In the genomic region with DNA sequence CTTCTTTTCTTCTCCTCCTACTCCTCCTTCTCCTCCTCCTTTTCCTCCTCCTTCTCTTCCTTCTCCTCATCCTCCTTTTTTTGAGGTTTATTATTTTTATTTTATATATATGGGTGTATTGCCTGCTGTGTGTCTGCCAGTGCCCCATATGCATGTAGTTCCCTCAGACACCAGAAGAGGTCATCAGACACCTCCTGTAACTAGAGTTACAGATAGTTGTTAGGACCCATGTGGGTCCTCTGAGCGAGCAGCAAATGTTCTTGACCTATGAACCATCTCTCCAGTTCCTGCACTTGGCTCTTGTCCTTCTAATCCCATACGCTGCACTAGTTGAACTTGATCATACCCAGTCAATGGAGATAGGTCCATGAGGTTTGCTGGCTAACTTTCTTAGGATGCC, we compare ENCODE assay signal across 9 mouse cellular contexts. TPM values are rescaled to one million over a fixed set of nuclear protein-coding genes. Genes with fewer than 3 reads are reported as not detected.
A peak's percentile ranks its signal among the peaks of the same experiment; 100 is the strongest.
DNase-seq lines count a peak whose midpoint lies in the region; ATAC-seq and TF ChIP-seq lines count a peak whose summit lies in the region.
"Had no signal": no experiment of that assay in that cellular context is flagged by ENCODE, and none has a peak within 500 bp of the region (broad histone marks: within the 10 kb centered on the region; RNA-seq: fewer than 3 reads in every experiment).

No protein-coding gene starts in this region.

- dilution Hi-C loops in CH12.LX (cut with MboI; ENCODE audit: extremely low pct_ligation_motif_present, extremely low pct_unique_long_range_greater_than_20kb, low sequenced_read_pairs) = no loop called here

- no peak overlapping the region for H3K4me3 ChIP-seq in intestine, postnatal 0 days (ENCODE audit: low read depth, low read length)
- H3K4me3 ChIP-seq in intestine, embryonic 16.5 days (ENCODE audit: low read length) = no peak overlapping the region
- H3K4me3 ChIP-seq in CH12.LX (replicated peaks in 1 of 3; ENCODE audit: low read depth in 2 of 3, low read length in 2 of 3, poor library complexity in 1 of 3) = no peak overlapping the region
- H3K4me3 ChIP-seq: megakaryocyte, embryonic 14.5 days had no signal

- no peak overlapping the region for H3K4me2 ChIP-seq in intestine, postnatal 0 days (replicated peaks; ENCODE audit: low read depth)
- no peak overlapping the region for H3K4me2 ChIP-seq in intestine, embryonic 16.5 days (ENCODE audit: low read depth, low read length)
- H3K4me2 ChIP-seq in CH12.LX (ENCODE audit: insufficient read depth, low read depth, poor library complexity, severe bottlenecking) = no peak overlapping the region

- DNase-seq in CH12.LX (ENCODE audit: extremely low read depth) (peak; percentile 76), R1 (ENCODE audit: low read depth, low spot score) (peak; percentile 73)
- DNase-seq in induced T-regulatory cell, adult 2 months (ENCODE audit: low read depth) = peak; percentile 44
- DNase-seq in yolk sac, embryonic 10.5 days (ENCODE audit: low spot score) = peak; percentile 23
- no peak for DNase-seq in spleen, adult 18-20 months
- DNase-seq in urinary bladder, postnatal 4 days (ENCODE audit: low spot score in 2 of 2) = no peak

- H3K36me3 ChIP-seq in intestine, postnatal 0 days (ENCODE audit: control insufficient read depth, insufficient read depth) = no peaks in the 10 kb centered on the region
- no peaks in the 10 kb centered on the region for H3K36me3 ChIP-seq in intestine, embryonic 16.5 days (ENCODE audit: control insufficient read depth, insufficient read depth, low read length)
- H3K36me3 ChIP-seq in CH12.LX (replicated peaks in 1 of 2; ENCODE audit: control insufficient read depth in 1 of 2, insufficient read depth in 1 of 2, low read length in 1 of 2) = no peaks in the 10 kb centered on the region

- in situ Hi-C loops in CH12.LX (cut with MboI; ENCODE audit: low pct_ligation_motif_present, low pct_unique_long_range_greater_than_20kb, low sequenced_read_pairs) = no loop called here

- ATAC-seq in intestine, postnatal 0 days = no peak
- ATAC-seq in intestine, embryonic 16.5 days = no peak

- H3K9me3 ChIP-seq in intestine, postnatal 0 days (ENCODE audit: control insufficient read depth) = no peaks in the 10 kb centered on the region
- H3K9me3 ChIP-seq in intestine, embryonic 16.5 days (ENCODE audit: control insufficient read depth, low read length) = no peaks in the 10 kb centered on the region
- H3K9me3 ChIP-seq in CH12.LX (replicated peaks; ENCODE audit: low read length) = no peaks in the 10 kb centered on the region

- H3K4me1 ChIP-seq in intestine, postnatal 0 days (replicated peaks; ENCODE audit: control insufficient read depth, insufficient read depth, low read length) = no peaks in the 10 kb centered on the region
- H3K4me1 ChIP-seq in intestine, embryonic 16.5 days (ENCODE audit: control insufficient read depth, insufficient read depth, low read length) = no peaks in the 10 kb centered on the region
- peaks cover 0 to 7% of the 10 kb centered on the region in 2 experiments; a peak in 1 of 4 replicates for H3K4me1 ChIP-seq in CH12.LX (ENCODE audit: control insufficient read depth in 1 of 2, insufficient read depth in 2 of 2)
- H3K4me1 ChIP-seq: megakaryocyte, embryonic 14.5 days had no signal

- WGBS in intestine, postnatal 0 days = 45% methylated on average over 2 of the region's 2 CpGs
- WGBS in intestine, embryonic 16.5 days = 48% methylated on average over 2 of the region's 2 CpGs

- no peak for TF ChIP-seq POLR2A in CH12.LX (IDR thresholded peaks at IDR 0.05; ENCODE audit: low read depth, low read length)

- peak; percentile 75 for TF ChIP-seq CTCF in intestine, postnatal 0 days (IDR thresholded peaks at IDR 0.05; ENCODE audit: low read depth)
- TF ChIP-seq CTCF in CH12.LX (conservative IDR thresholded peaks at IDR 0.05 in 1 of 2, IDR thresholded peaks at IDR 0.05 in 1 of 2; ENCODE audit: low read depth in 2 of 2, low read length in 2 of 2) = peak; percentile 61 to 77; a peak in 3 of 4 replicates

- no peaks in the 10 kb centered on the region for H3K27me3 ChIP-seq in intestine, postnatal 0 days (replicated peaks; ENCODE audit: control insufficient read depth, insufficient read depth, low read length)
- no peaks in the 10 kb centered on the region for H3K27me3 ChIP-seq in intestine, embryonic 16.5 days (replicated peaks; ENCODE audit: control insufficient read depth, insufficient read depth, low read length)
- peaks cover 4% of the 10 kb centered on the region for H3K27me3 ChIP-seq in CH12.LX (replicated peaks)

- H3K27ac ChIP-seq in intestine, postnatal 0 days (ENCODE audit: low read depth, low read length) = no peak overlapping the region
- no peak overlapping the region for H3K27ac ChIP-seq in intestine, embryonic 16.5 days (ENCODE audit: low read length)
- no peak overlapping the region for H3K27ac ChIP-seq in CH12.LX (ENCODE audit: insufficient read depth, low read depth)

- no peaks in the 10 kb centered on the region for H3K79me2 ChIP-seq in CH12.LX (replicated peaks; ENCODE audit: control insufficient read depth, extremely low read depth, insufficient read depth, poor library complexity, severe bottlenecking)

- no peak overlapping the region for H3K9ac ChIP-seq in intestine, postnatal 0 days (ENCODE audit: low read depth, low read length)
- H3K9ac ChIP-seq in intestine, embryonic 16.5 days (ENCODE audit: low read depth, low read length) = no peak overlapping the region
- H3K9ac ChIP-seq in CH12.LX (ENCODE audit: insufficient read depth, low read depth) = no peak overlapping the region

- peak; percentile 73 for TF ChIP-seq RAD21 in CH12.LX (IDR thresholded peaks at IDR 0.05; ENCODE audit: low read depth, low read length)

- TF ChIP-seq EP300 in CH12.LX (IDR thresholded peaks at IDR 0.05; ENCODE audit: low read length) = no peak

TF ChIP-seq in CH12.LX, 34 proteins besides CTCF, POLR2A, EP300 and RAD21:
- TF ChIP-seq MYC (IDR thresholded peaks at IDR 0.05; ENCODE audit: low read depth, low read length) (peak; percentile 30; the same call in 1 of the 2 replicates), IRF4 (IDR thresholded peaks at IDR 0.05; ENCODE audit: low read depth, low read length) (no peak), MAZ (IDR thresholded peaks at IDR 0.05; ENCODE audit: low read depth, low read length) (no peak), SMC3 (IDR thresholded peaks at IDR 0.05; ENCODE audit: low read depth, low read length) (peak; percentile 60), E2F4 (IDR thresholded peaks at IDR 0.05; ENCODE audit: insufficient replicate concordance, low read depth, low read length) (no peak), NRF1 (IDR thresholded peaks at IDR 0.05; ENCODE audit: low read depth, low read length) (no peak), MAFK (IDR thresholded peaks at IDR 0.05; ENCODE audit: insufficient replicate concordance, low read length) (no peak)

RNA-seq across cellular contexts. Expression of a gene that starts 48.3 kb away (rescaled TPM):
- polyA plus RNA-seq in intestine, postnatal 0 days (2015; fragmentation: Nextera tagmentation; extraction: Ambion mirVana) = 0.24 and 0.87 TPM in 2 replicates
- polyA plus RNA-seq in intestine, embryonic 16.5 days (2015; fragmentation: Nextera tagmentation; extraction: Ambion mirVana) = 0.27 and 0.71 TPM in 2 replicates
- not detected in 2 replicates for total RNA-seq in CH12.LX (2012; rRNA removed)
- not detected in 2 replicates for total RNA-seq in CH12.LX (2014; rRNA removed)
- polyA plus RNA-seq in CH12.LX (2012; ENCODE audit: insufficient read length, low read depth) = not detected in 2 replicates

Comparison
In these comparisons a context has a peak if more than half of its experiments do, and no peak if none do; other contexts are left out.
1. DNase-seq: peak in CH12.LX (single experiment), R1 (single experiment), induced T-regulatory cell, adult 2 months (single experiment) and yolk sac, embryonic 10.5 days (single experiment); none in spleen, adult 18-20 months (0 of 2) and urinary bladder, postnatal 4 days (0 of 2).